Comparison of ENCODE assay signal across 9 mouse cellular contexts in the genomic region with DNA sequence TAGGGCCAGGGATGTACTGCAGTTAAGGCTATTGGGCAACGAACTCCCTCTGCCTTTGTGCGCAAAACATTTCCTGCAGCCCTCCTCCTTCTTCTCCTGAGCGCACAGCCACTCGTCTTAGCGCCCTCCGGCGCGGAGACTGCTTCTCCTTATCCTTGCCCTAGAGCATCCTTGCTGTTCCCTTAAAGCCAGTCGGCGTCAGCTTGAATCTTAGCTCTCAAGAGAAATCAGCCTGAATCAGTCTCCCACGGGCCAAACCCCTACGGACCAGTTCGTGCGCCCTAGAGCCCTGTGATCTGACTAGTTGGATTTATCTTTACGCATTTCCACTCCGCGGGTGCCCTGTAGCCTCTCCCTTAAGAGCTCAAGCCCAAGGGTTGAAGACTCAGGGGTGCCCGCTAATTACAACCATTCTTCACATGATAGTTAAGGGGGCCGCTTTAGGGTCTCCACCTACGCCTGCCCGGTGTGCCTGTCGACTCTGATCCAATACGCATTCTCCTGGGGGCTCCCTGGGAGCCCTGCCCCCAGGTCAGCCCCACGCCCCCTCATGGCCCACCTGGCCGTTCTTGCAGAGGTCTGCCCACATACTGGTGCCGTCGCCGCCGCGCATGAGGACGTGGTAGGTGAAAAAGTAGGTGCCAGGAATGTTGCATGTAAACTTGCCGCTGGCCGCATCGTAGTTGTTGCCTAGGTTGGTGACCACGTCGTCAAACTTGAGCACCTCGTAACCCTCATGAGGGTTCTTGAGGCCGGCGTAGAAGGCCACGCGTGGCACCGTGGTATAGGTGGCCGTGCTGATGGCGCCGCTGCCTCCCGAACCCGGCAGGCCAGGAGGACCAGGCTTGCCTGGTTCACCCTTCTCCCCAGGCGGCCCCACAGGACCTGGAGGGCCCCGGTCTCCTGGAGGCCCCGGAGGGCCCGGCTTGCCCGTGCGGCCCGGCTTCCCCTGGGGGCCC. TPM values are rescaled to one million over a fixed set of nuclear protein-coding genes. Genes with fewer than 3 reads are reported as not detected.
A peak's percentile ranks its signal among the peaks of the same experiment; 100 is the strongest.
DNase-seq lines count a peak whose midpoint lies in the region; ATAC-seq and TF ChIP-seq lines count a peak whose summit lies in the region.
"Had no signal": no experiment of that assay in that cellular context is flagged by ENCODE, and none has a peak within 500 bp of the region (broad histone marks: within the 10 kb centered on the region; RNA-seq: fewer than 3 reads in every experiment).

No protein-coding gene starts in this region.

- peak overlapping the region; percentile 23; the same call in 1 of the 2 replicates for H3K4me3 ChIP-seq in left cerebral cortex, adult 2 months
- H3K4me3 ChIP-seq in embryonic facial prominence, embryonic 11.5 days (ENCODE audit: low read depth, low read length): peak overlapping the region; percentile 36
- H3K4me3 ChIP-seq in limb, embryonic 10.5 days: peak overlapping the region; percentile 50
- H3K4me3 ChIP-seq in olfactory bulb, adult 2 months (ENCODE audit: insufficient read depth, low read depth, low read length): peak overlapping the region; percentile 7

- no peaks in the 10 kb centered on the region for H3K9me3 ChIP-seq in embryonic facial prominence, embryonic 11.5 days (replicated peaks; ENCODE audit: control insufficient read depth, low read length)
- H3K9me3 ChIP-seq in limb, embryonic 10.5 days (replicated peaks): no peaks in the 10 kb centered on the region

- no peak overlapping the region for H3K9ac ChIP-seq in embryonic facial prominence, embryonic 11.5 days (replicated peaks; ENCODE audit: low read length)

- no peak for DNase-seq in left cerebral cortex, adult 2 months (ENCODE audit: extremely low spot score in 1 of 2, low spot score in 2 of 2)
- no peak for DNase-seq in left cerebral cortex, postnatal 25 days (ENCODE audit: low spot score in 2 of 2)
- no peak for DNase-seq in embryonic facial prominence, embryonic 11.5 days (ENCODE audit: low spot score)
- DNase-seq in limb, embryonic 10.5 days (ENCODE audit: low spot score): peak; percentile 50
- DNase-seq in yolk sac, embryonic 10.5 days (ENCODE audit: low spot score): no peak
- no peak for DNase-seq in adrenal gland, postnatal 4 days (ENCODE audit: low spot score in 2 of 2)

- no peak for TF ChIP-seq POLR2A in olfactory bulb, adult 2 months (IDR thresholded peaks at IDR 0.05; ENCODE audit: insufficient read depth, low read depth, low read length)

- no peak for TF ChIP-seq CTCF in left cerebral cortex, adult 2 months (IDR thresholded peaks at IDR 0.05)
- TF ChIP-seq CTCF in olfactory bulb, adult 2 months (IDR thresholded peaks at IDR 0.05; ENCODE audit: insufficient read depth, low read depth, low read length): no peak

- H3K27ac ChIP-seq in left cerebral cortex, adult 2 months: no peak overlapping the region
- no peak overlapping the region for H3K27ac ChIP-seq in embryonic facial prominence, embryonic 11.5 days (replicated peaks; ENCODE audit: low read depth, low read length)
- H3K27ac ChIP-seq in limb, embryonic 10.5 days: peak overlapping the region; percentile 79; the same call in 1 of the 2 replicates
- no peak overlapping the region for H3K27ac ChIP-seq in olfactory bulb, adult 2 months (ENCODE audit: insufficient read depth, low read depth, low read length)

- peaks cover 68% of the 10 kb centered on the region for H3K27me3 ChIP-seq in embryonic facial prominence, embryonic 11.5 days (ENCODE audit: control insufficient read depth, insufficient read depth, low read length)
- H3K27me3 ChIP-seq in limb, embryonic 10.5 days (ENCODE audit: low read depth, poor library complexity, severe bottlenecking): peaks cover 100% of the 10 kb centered on the region

- ATAC-seq in embryonic facial prominence, embryonic 11.5 days (replicated peaks; ENCODE audit: insufficient number of reproducible peaks, low FRiP score, low TSS enrichment, low read depth): peak; percentile 37; the same call in 1 of the 2 replicates
- ATAC-seq in megakaryocyte progenitor cell, adult 5-6 weeks (replicated peaks; ENCODE audit: poor library complexity): no peak

- WGBS in embryonic facial prominence, embryonic 11.5 days: 2% methylated on average over 54 of the region's 54 CpGs
- 4% methylated on average over 54 of the region's 54 CpGs for whole genome bisulfite sequencing in limb, embryonic 10.5 days
- WGBS in olfactory bulb, adult 2 months: 3% methylated on average over 54 of the region's 54 CpGs

- no peaks in the 10 kb centered on the region for H3K36me3 ChIP-seq in embryonic facial prominence, embryonic 11.5 days (replicated peaks; ENCODE audit: control insufficient read depth, insufficient read depth, low read depth, low read length)
- H3K36me3 ChIP-seq in limb, embryonic 10.5 days: no peaks in the 10 kb centered on the region

- H3K4me2 ChIP-seq in embryonic facial prominence, embryonic 11.5 days (ENCODE audit: low read depth, low read length): peak overlapping the region; percentile 72

- H3K4me1 ChIP-seq in embryonic facial prominence, embryonic 11.5 days (ENCODE audit: control insufficient read depth, insufficient read depth, low read length): peaks cover 12% of the 10 kb centered on the region; the same call in 1 of the 2 replicates
- H3K4me1 ChIP-seq in limb, embryonic 10.5 days: peaks cover 42% of the 10 kb centered on the region
- H3K4me1 ChIP-seq in olfactory bulb, adult 2 months (ENCODE audit: control insufficient read depth, insufficient read depth, low read length): peaks cover 29% of the 10 kb centered on the region

- intact Hi-C loops in left cerebral cortex, adult 2 months (cut with DNase I): loop anchor here (2.0 kb wide), 1 partner anchor 21 kb away; the partner anchor contains the start of gene Kif18b
- intact Hi-C loops in left cerebral cortex, postnatal 25 days (cut with DNase I): loop anchor here (5.0 kb wide), 1 partner anchor 47 kb away; no protein-coding TSS in a partner anchor

RNA-seq across cellular contexts. Expression of gene C1ql1, which starts 0.9 kb away (rescaled TPM):
- total RNA-seq in left cerebral cortex, adult 2 months (2021): 10 to 100 TPM in 1 of 2 experiments, 1 to 10 TPM in 1; 9.3 to 14.0 TPM
- total RNA-seq in left cerebral cortex, postnatal 25 days (2021): 10 to 100 TPM; 16.4 to 17.4 TPM
- polyA plus RNA-seq in embryonic facial prominence, embryonic 11.5 days (2014; fragmentation: Nextera tagmentation; extraction: Ambion mirVana): 4.0 and 4.1 TPM in 2 replicates
- 0.20 and 0.40 TPM in 2 replicates for polyA plus RNA-seq in limb, embryonic 10.5 days (2016; fragmentation: Nextera tagmentation; extraction: Ambion mirVana)
- not detected in 2 replicates for polyA plus RNA-seq in olfactory bulb, adult 2 months (2012; ENCODE audit: insufficient read depth, insufficient read length, low replicate concordance, missing spikeins)
- not detected in 2 replicates for total RNA-seq in megakaryocyte progenitor cell, adult 5-6 weeks (2015)
- total RNA-seq in megakaryocyte progenitor cell, adult 5-6 weeks (2017): not detected in 2 replicates
- total RNA-seq in adrenal gland, postnatal 4 days (2021): 10 to 100 TPM; 52.6 to 56.8 TPM
- total RNA-seq: hematopoietic stem cell, adult 5-6 weeks had no signal

RNA-seq across cellular contexts. Expression of gene Kif18b, which starts 20.7 kb away (rescaled TPM):
- not detected for total RNA-seq in left cerebral cortex, adult 2 months (2021)
- total RNA-seq in left cerebral cortex, postnatal 25 days (2021): under 1 TPM; 0.28 to 0.41 TPM
- polyA plus RNA-seq in embryonic facial prominence, embryonic 11.5 days (2014; fragmentation: Nextera tagmentation; extraction: Ambion mirVana): 7.1 and 7.4 TPM in 2 replicates
- polyA plus RNA-seq in limb, embryonic 10.5 days (2016; fragmentation: Nextera tagmentation; extraction: Ambion mirVana): 16.1 and 18.4 TPM in 2 replicates
- polyA plus RNA-seq in olfactory bulb, adult 2 months (2012; ENCODE audit: insufficient read depth, insufficient read length, low replicate concordance, missing spikeins): not detected in 2 replicates
- 18.8 and 19.0 TPM in 2 replicates for total RNA-seq in megakaryocyte progenitor cell, adult 5-6 weeks (2015)
- 18.9 and 20.5 TPM in 2 replicates for total RNA-seq in megakaryocyte progenitor cell, adult 5-6 weeks (2017)
- total RNA-seq in adrenal gland, postnatal 4 days (2021): 10 to 100 TPM; 16.1 to 20.1 TPM

RNA-seq across cellular contexts. Expression of gene Gfap, which starts 44.9 kb away (rescaled TPM):
- 100 to 1,000 TPM; 111 to 120 TPM for total RNA-seq in left cerebral cortex, adult 2 months (2021)
- total RNA-seq in left cerebral cortex, postnatal 25 days (2021): 100 to 1,000 TPM; 118 to 122 TPM
- polyA plus RNA-seq in embryonic facial prominence, embryonic 11.5 days (2014; fragmentation: Nextera tagmentation; extraction: Ambion mirVana): 0.22 and 0.25 TPM in 2 replicates
- 0.16 TPM in 1 of 2 replicates, not detected in the other for polyA plus RNA-seq in limb, embryonic 10.5 days (2016; fragmentation: Nextera tagmentation; extraction: Ambion mirVana)
- polyA plus RNA-seq in olfactory bulb, adult 2 months (2012; ENCODE audit: insufficient read depth, insufficient read length, low replicate concordance, missing spikeins): not detected in 2 replicates
- total RNA-seq in megakaryocyte progenitor cell, adult 5-6 weeks (2015): 0.10 TPM in 1 of 2 replicates, not detected in the other
- not detected in 2 replicates for total RNA-seq in megakaryocyte progenitor cell, adult 5-6 weeks (2017)
- 1 to 10 TPM; 1.1 to 1.3 TPM for total RNA-seq in adrenal gland, postnatal 4 days (2021)

Comparison
In these comparisons a context has a peak if more than half of its experiments do, and no peak if none do; other contexts are left out.
1. RNA of gene C1ql1, which starts 0.9 kb away (total RNA-seq): 52.6 to 56.8 TPM in adrenal gland, postnatal 4 days, 16.4 to 17.4 TPM in left cerebral cortex, postnatal 25 days and 9.3 to 14.0 TPM in left cerebral cortex, adult 2 months; not detected in megakaryocyte progenitor cell, adult 5-6 weeks; every median in the first group is over 10 times any median in the second.
2. RNA of gene Kif18b, which starts 20.7 kb away (total RNA-seq): 18.8 to 20.5 TPM in megakaryocyte progenitor cell, adult 5-6 weeks and 16.1 to 20.1 TPM in adrenal gland, postnatal 4 days; 0.28 to 0.41 TPM in left cerebral cortex, postnatal 25 days and not detected in left cerebral cortex, adult 2 months; every median in the first group is over 10 times any median in the second.
3. RNA of gene Gfap, which starts 44.9 kb away (total RNA-seq): 118 to 122 TPM in left cerebral cortex, postnatal 25 days and 111 to 120 TPM in left cerebral cortex, adult 2 months; 1.1 to 1.3 TPM in adrenal gland, postnatal 4 days and 0.10 TPM in megakaryocyte progenitor cell, adult 5-6 weeks; every median in the first group is over 10 times any median in the second.
4. Peak in every context shown above with its lines, with median percentiles within 50 percentile points of each other: H3K4me3 ChIP-seq.